ENCODE assay signal across 15 mouse cellular contexts in the genomic region with DNA sequence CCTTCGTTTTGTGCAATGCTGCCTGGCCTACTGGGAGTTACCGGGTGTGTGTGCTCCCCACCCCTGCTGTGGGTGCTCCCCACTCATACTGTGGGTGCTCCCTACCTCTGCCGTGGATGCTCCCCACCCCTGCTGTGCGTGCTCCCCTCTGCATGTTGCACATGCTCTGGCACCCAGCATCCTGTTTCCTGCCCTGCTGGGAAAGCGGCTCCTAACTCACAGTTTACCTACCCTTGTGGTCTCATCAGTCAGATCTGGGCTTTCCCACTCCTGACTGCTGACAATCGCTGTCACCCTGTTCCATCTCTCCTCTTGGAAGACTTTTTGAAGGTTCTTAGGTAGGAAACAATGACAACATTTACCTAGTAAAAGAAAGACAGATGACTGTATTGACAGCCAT. TPM values are rescaled to one million over a fixed set of nuclear protein-coding genes. Genes with fewer than 3 reads are reported as not detected.
"Had no signal": no experiment of that assay in that cellular context is flagged by ENCODE, and none has a peak within 500 bp of the region (broad histone marks: within the 10 kb centered on the region; RNA-seq: fewer than 3 reads in every experiment).

No protein-coding gene starts in this region.

- H3K36me3 ChIP-seq: kidney, embryonic 15.5 days; limb, embryonic 10.5 days; midbrain, embryonic 12.5 days had no signal

- ATAC-seq: lung, postnatal 0 days; midbrain, embryonic 16.5 days had no signal

- H3K27ac ChIP-seq: kidney, embryonic 15.5 days; left cerebral cortex, adult 2 months; limb, embryonic 10.5 days; liver, embryonic 15.5 days; midbrain, embryonic 12.5 days; stomach, postnatal 0 days had no signal

- DNase-seq: kidney, adult 2 months; kidney, postnatal 14 days; lung, adult 2 months; lung, postnatal 4 days had no signal

- H3K9me3 ChIP-seq: kidney, embryonic 15.5 days; limb, embryonic 10.5 days; liver, embryonic 15.5 days; midbrain, embryonic 12.5 days had no signal

- H3K4me3 ChIP-seq: kidney, embryonic 15.5 days; left cerebral cortex, adult 2 months; limb, embryonic 10.5 days; liver, embryonic 15.5 days; midbrain, embryonic 12.5 days had no signal

- H3K27me3 ChIP-seq: kidney, embryonic 15.5 days; liver, embryonic 15.5 days; midbrain, embryonic 12.5 days had no signal

RNA-seq across cellular contexts. Expression of a gene that starts 54.4 kb away (rescaled TPM):
- total RNA-seq: layer of hippocampus, postnatal 25 days; left cerebral cortex, adult 2 months; left cerebral cortex, postnatal 14 days had no signal
- polyA plus RNA-seq: kidney, adult 2 months; large intestine, adult 2 months; lung, adult 2 months had no signal
